Mouse (Mus musculus): ENCODE results near the gene Tbx6.

DNA sequence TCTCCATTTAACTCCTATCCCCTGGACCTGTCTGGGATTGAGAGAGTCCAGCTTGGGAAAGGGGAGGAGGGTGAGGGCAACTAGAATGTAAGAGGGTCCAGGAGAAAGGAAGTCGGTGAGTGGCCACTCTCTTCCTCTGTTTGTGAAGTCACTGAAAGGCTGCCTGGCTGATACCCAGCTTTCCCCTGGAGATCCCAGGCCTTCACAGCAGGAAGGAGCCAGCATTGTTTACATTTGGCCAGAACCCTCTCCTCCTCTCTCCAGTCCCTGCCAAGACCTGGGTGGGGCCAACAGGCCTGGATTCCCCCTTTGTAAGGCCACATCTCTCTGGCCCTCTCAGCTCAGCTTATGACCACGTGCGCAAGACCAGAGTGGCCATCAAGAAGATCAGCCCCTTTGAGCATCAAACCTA is 20.9 kb upstream of the Tbx6 start:
- no peak for TF ChIP-seq HCFC1 (IDR thresholded peaks at IDR 0.05; ENCODE audit: low read depth, low read length)
- no peak for TF ChIP-seq ETS1 (IDR thresholded peaks at IDR 0.05; ENCODE audit: low read depth, low read length)
- no peak for TF ChIP-seq MAZ (IDR thresholded peaks at IDR 0.05; ENCODE audit: low read depth, low read length)
- TF ChIP-seq MAFK (IDR thresholded peaks at IDR 0.05; ENCODE audit: borderline replicate concordance, low read depth, low read length) = no peak
- TF ChIP-seq EP300 (IDR thresholded peaks at IDR 0.05; ENCODE audit: low read depth in 1 of 2, low read length in 2 of 2) = no peak
